Mouse (Mus musculus): ENCODE measurements around the gene Gm9736. TPM values are rescaled to one million over a fixed set of nuclear protein-coding genes. Genes with fewer than 3 reads are reported as not detected.
"Not testable (repeated sequence)": the region's sequence is repeated elsewhere in the genome, so short reads cannot be mapped to it uniquely, and the experiment has no call there.

The Gm9736 gene
- not detected in 2 replicates for polyA plus RNA-seq (2012; rRNA removed)

DNA sequence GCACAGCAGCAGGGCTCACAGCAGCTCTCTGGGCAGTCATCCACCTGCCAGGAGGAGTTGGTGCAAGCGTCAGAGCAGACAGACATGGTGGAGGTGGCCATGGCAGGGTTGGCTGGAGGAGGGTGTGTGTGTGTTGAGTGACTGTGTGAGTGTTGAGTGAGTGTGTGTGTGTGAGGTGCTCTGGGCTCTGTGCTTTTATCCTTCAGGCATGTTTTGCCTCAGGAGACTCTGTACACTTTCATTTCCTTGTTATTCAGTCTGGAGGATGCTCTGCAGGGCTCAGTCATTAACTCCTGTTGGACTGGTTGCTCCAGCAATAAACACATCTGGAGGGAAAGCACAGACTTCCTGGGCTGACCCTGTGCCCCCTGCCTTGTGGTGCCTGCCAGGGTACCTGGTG is at the start of gene Gm9736:
Gene Gm9736 (minus strand): TSS at position 101 of the 400 bp plus-strand sequence.
- H3K27me3 ChIP-seq (ENCODE audit: control insufficient read depth, insufficient read depth, low read length); H3K36me3 ChIP-seq (ENCODE audit: control insufficient read depth, insufficient read depth, low read length); H3K27ac ChIP-seq (ENCODE audit: insufficient read depth, low read depth, low read length); H3K4me1 ChIP-seq (ENCODE audit: control insufficient read depth, insufficient read depth, insufficient read length, low read length); H3K4me3 ChIP-seq (ENCODE audit: low read depth, low read length): not testable (repeated sequence)
- WGBS = 60% methylated on average over 1 of the region's 1 CpGs

DNA sequence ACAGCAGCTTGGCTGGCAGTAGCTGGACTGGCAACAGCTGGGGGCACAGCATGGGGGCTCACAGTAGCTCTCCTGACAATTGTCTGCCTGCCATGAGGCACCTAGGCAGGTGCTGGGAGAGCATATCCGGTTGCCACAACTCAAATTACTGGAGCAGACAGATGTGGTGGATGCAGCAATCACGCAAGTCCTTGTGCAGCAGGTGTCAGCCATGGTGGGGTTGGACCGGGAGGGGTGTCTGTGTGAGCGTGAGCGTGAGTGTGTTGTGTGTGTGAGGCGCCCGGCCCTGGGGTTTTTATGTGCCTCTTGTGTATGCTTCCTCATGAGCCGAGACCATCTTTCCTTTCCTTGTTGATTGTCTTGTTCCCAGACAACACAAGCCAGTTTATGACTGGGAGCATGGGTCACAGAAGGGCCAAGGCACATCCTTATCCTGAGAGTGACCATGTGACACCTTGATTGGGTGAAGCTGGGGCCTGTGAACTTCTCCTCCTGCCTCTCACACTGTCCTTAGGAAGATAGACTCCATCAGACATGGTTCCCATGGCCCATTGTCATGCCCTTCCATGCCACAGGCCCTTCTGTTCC is 47.9 kb upstream of the Gm9736 start, which contains the start of gene Gm19668:
Gene Gm19668 (minus strand): TSS at position 213 of the 588 bp plus-strand sequence.
- no peak within 1 kb of the TSS for H3K27ac ChIP-seq (ENCODE audit: insufficient read depth, low read depth, low read length)
- H3K4me1 ChIP-seq (ENCODE audit: control insufficient read depth, insufficient read depth, insufficient read length, low read length) = peaks cover 3% of the 10 kb centered on the region; the same call in 1 of the 2 replicates
- 46% methylated on average over 8 of the region's 8 CpGs for WGBS
- TF ChIP-seq POLR2A (IDR thresholded peaks at IDR 0.05; ENCODE audit: low read depth, low read length) (no peak), CTCF (IDR thresholded peaks at IDR 0.05; ENCODE audit: extremely low read depth, insufficient read length, insufficient replicate concordance, low read depth, low read length) (no peak)
- H3K4me3 ChIP-seq (ENCODE audit: low read depth, low read length) = no peak within 1 kb of the TSS
- H3K36me3 ChIP-seq (ENCODE audit: control insufficient read depth, insufficient read depth, low read length) = no peaks in the 10 kb centered on the region
- no peaks in the 10 kb centered on the region for H3K27me3 ChIP-seq (ENCODE audit: control insufficient read depth, insufficient read depth, low read length)

DNA sequence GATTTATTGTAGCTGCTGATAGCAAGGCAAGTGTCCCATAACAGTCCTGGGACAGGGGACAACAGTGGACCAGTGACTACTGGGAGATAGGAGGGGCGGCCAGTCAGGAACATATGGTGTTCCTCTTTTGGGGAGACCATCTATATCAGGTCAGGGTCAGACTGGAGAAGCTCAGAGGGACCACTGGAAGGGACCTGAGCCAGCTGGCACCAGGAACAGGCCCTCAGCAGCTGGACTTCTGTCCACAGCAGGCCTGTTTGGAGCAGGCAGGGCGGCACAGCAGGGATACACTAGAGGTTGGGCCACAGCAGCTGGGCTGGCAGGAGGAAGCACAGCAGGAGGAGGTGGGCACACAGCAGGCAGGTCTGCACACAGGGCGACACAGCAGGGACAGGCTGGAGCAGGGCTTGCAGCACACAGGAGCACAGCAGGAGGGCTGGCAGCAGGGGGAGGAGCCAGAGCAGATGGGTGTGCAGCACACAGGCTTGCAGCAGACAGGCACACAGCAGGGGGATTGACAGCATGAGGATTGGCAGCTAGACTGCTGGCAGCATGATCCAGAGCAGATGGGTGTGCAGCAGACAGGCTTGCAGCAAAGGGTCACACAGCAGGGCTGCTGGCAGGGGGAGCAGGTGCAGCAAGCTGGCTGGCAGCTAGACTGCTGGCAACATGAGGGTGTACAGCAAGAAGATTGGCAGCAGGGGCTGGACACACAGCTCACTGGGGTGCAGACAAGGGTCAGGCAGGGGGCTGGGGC is 47.2 kb upstream of the Gm9736 start:
- not testable (repeated sequence) for H3K4me1 ChIP-seq (ENCODE audit: control insufficient read depth, insufficient read depth, insufficient read length, low read length); H3K27ac ChIP-seq (ENCODE audit: insufficient read depth, low read depth, low read length); H3K27me3 ChIP-seq (ENCODE audit: control insufficient read depth, insufficient read depth, low read length); H3K36me3 ChIP-seq (ENCODE audit: control insufficient read depth, insufficient read depth, low read length); H3K4me3 ChIP-seq (ENCODE audit: low read depth, low read length)
- WGBS = 60% methylated on average over 3 of the region's 3 CpGs

DNA sequence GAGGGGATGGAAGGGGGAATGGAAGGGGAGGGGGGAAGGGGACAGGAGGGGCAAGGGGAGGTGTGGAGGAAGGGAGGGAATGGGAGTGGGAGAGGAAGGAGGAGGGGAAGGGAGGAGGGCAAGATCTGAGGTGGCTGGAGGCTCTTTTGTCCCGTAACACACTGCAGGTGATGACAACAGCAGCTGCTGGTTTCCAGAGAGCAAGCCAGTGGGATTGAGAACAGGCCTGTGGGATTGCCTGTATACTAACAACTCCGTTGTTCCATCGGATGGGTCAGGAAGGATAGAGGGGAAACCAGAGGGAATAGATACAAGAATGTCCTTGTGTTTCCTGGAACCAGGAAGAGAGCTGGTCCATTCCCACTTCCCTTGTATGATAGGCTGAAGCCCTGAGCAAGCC is 46.5 kb upstream of the Gm9736 start:
- WGBS = 50% methylated on average over 3 of the region's 3 CpGs
- no peak for TF ChIP-seq POLR2A (IDR thresholded peaks at IDR 0.05; ENCODE audit: low read depth, low read length)
- no peak for TF ChIP-seq CTCF (IDR thresholded peaks at IDR 0.05; ENCODE audit: extremely low read depth, insufficient read length, insufficient replicate concordance, low read depth, low read length)

DNA sequence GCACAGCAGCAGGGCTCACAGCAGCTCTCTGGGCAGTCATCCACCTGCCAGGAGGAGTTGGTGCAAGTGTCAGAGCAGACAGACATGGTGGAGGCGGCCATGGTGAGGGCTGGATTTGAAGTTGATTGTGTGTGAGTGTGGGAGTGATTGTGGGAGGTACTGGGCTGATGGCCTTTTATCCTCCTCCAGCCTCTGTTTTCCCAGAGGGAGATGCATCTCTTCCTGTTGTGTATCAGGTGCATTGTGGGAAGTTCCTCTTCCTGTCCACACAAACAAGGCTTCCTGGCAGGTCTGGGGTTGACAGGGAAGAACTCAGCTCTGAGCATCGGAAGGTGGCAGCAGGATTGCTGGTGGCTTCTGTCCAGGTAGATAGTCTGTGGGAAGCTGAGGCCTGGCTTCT is 43.8 kb upstream of the Gm9736 start, which contains the start of gene Gm9639:
Gene Gm9639 (minus strand): TSS at position 101 of the 400 bp plus-strand sequence.
- Histone ChIP-seq H3K27me3 (ENCODE audit: control insufficient read depth, insufficient read depth, low read length) (no peaks in the 10 kb centered on the region), H3K4me3 (ENCODE audit: low read depth, low read length) (no peak within 1 kb of the TSS), H3K27ac (ENCODE audit: insufficient read depth, low read depth, low read length) (no peak within 1 kb of the TSS), H3K4me1 (ENCODE audit: control insufficient read depth, insufficient read depth, insufficient read length, low read length) (peaks cover 3% of the 10 kb centered on the region; the same call in 1 of the 2 replicates), H3K36me3 (ENCODE audit: control insufficient read depth, insufficient read depth, low read length) (no peaks in the 10 kb centered on the region)
- 65% methylated on average over 2 of the region's 2 CpGs for WGBS
- TF ChIP-seq CTCF (IDR thresholded peaks at IDR 0.05; ENCODE audit: extremely low read depth, insufficient read length, insufficient replicate concordance, low read depth, low read length) (no peak), POLR2A (IDR thresholded peaks at IDR 0.05; ENCODE audit: low read depth, low read length) (no peak)

More for the DNA sequence above, 46.5 kb upstream of the Gm9736 start:
- Histone ChIP-seq H3K27ac (ENCODE audit: insufficient read depth, low read depth, low read length) (no peak overlapping the region), H3K4me3 (ENCODE audit: low read depth, low read length) (no peak overlapping the region), H3K27me3 (ENCODE audit: control insufficient read depth, insufficient read depth, low read length) (no peaks in the 10 kb centered on the region), H3K36me3 (ENCODE audit: control insufficient read depth, insufficient read depth, low read length) (no peaks in the 10 kb centered on the region), H3K4me1 (ENCODE audit: control insufficient read depth, insufficient read depth, insufficient read length, low read length) (peaks cover 3% of the 10 kb centered on the region; the same call in 1 of the 2 replicates)

DNA sequence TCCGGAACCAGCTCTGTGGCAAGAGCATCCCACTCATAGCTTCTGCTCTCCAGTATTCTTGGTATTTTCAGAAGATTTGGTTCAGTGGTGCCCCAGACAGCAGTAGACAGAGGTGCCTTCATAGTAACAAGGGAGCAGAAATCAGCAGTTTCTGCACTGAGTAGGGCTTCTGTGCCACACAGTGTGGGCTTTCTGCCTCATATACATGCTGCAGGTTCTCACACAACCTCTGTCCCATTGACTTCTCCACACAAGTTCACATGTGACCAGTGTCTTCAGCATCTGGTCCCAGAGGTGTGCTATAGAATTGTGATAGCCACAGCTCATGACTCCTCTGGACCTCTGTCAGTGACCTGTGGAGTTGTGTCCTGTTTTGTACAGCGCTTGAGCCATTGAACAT is 37.5 kb upstream of the Gm9736 start:
- no peak overlapping the region for H3K27ac ChIP-seq (ENCODE audit: insufficient read depth, low read depth, low read length)
- H3K4me3 ChIP-seq (ENCODE audit: low read depth, low read length) = no peak overlapping the region
- TF ChIP-seq CTCF (IDR thresholded peaks at IDR 0.05; ENCODE audit: extremely low read depth, insufficient read length, insufficient replicate concordance, low read depth, low read length) = no peak
- TF ChIP-seq POLR2A (IDR thresholded peaks at IDR 0.05; ENCODE audit: low read depth, low read length) = no peak
- no peaks in the 10 kb centered on the region for H3K27me3 ChIP-seq (ENCODE audit: control insufficient read depth, insufficient read depth, low read length)
- WGBS = 74% methylated on average over 2 of the region's 2 CpGs
- no peaks in the 10 kb centered on the region for H3K4me1 ChIP-seq (ENCODE audit: control insufficient read depth, insufficient read depth, insufficient read length, low read length)
- H3K36me3 ChIP-seq (ENCODE audit: control insufficient read depth, insufficient read depth, low read length) = no peaks in the 10 kb centered on the region

DNA sequence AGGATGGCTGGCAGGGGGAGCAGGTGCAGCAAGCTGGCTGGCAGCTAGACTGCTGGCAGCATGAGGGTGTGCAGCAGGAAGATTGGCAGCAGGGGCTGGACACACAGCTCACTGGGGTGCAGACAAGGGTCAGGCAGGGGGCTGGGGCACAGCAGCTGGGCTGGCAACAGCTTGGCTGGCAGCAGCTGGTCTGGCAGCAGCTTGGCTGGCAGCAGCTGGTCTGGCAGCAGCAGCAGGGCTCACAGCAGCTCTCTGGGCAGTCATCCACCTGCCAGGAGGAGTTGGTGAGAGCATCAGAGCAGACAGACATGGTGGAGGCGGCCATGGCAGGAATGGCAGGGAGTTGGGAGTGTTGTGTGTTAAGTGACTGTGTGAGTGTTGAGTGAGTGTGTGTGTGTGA is 36.7 kb upstream of the Gm9736 start, which contains the start of gene Gm7137:
Gene Gm7137 (minus strand): TSS at position 325 of the 400 bp plus-strand sequence.
- not testable (repeated sequence) for H3K4me3 ChIP-seq (ENCODE audit: low read depth, low read length)
- 60% methylated on average over 1 of the region's 1 CpGs for WGBS

DNA sequence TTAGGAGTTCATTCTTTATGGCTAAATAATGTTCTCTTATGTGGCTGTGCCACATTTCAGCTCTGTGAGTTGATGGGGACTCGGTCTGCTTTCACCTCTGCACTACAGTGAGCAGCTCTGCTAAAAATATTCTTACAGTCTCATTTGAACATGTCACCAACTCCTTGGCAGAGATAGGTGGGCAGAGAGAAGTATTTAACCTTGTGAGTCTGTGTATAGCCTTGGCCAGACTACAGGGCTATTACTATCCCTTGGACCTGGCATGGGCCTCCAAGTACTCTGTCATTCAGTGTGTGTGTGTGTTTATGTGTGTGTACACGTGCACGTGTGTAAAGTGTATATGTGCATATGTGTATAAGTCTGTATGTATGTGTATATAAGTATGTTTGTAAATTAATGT is 32.2 kb upstream of the Gm9736 start:
- not testable (repeated sequence) for H3K27me3 ChIP-seq (ENCODE audit: control insufficient read depth, insufficient read depth, low read length); H3K27ac ChIP-seq (ENCODE audit: insufficient read depth, low read depth, low read length); H3K4me1 ChIP-seq (ENCODE audit: control insufficient read depth, insufficient read depth, insufficient read length, low read length); H3K36me3 ChIP-seq (ENCODE audit: control insufficient read depth, insufficient read depth, low read length); H3K4me3 ChIP-seq (ENCODE audit: low read depth, low read length)
- 91% methylated on average over 2 of the region's 3 CpGs for WGBS

More for the DNA sequence above, 36.7 kb upstream of the Gm9736 start, which contains the start of gene Gm7137:
- H3K27ac ChIP-seq (ENCODE audit: insufficient read depth, low read depth, low read length); H3K27me3 ChIP-seq (ENCODE audit: control insufficient read depth, insufficient read depth, low read length); H3K36me3 ChIP-seq (ENCODE audit: control insufficient read depth, insufficient read depth, low read length); H3K4me1 ChIP-seq (ENCODE audit: control insufficient read depth, insufficient read depth, insufficient read length, low read length): not testable (repeated sequence)

DNA sequence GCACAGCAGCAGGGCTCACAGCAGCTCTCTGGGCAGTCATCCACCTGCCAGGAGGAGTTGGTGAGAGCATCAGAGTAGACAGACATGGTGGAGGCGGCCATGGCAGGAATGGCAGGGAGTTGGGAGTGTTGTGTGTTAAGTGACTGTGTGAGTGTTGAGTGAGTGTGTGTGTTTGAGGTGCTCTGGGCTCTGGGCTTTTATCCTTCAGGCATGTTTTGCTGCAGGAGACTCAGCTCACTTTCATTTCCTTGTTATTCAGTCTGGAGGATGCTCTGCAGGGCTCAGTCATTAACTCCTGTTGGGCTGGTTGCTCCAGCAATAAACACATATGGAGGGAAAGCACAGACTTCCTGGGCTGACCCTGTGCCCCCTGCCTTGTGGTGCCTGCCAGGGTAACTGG is 31.3 kb upstream of the Gm9736 start, which contains the start of gene Gm3250:
Gene Gm3250 (minus strand): TSS at position 101 of the 400 bp plus-strand sequence.
- WGBS = 50% methylated on average over 1 of the region's 1 CpGs
- not testable (repeated sequence) for H3K36me3 ChIP-seq (ENCODE audit: control insufficient read depth, insufficient read depth, low read length); H3K27me3 ChIP-seq (ENCODE audit: control insufficient read depth, insufficient read depth, low read length); H3K4me1 ChIP-seq (ENCODE audit: control insufficient read depth, insufficient read depth, insufficient read length, low read length); H3K27ac ChIP-seq (ENCODE audit: insufficient read depth, low read depth, low read length); H3K4me3 ChIP-seq (ENCODE audit: low read depth, low read length)

DNA sequence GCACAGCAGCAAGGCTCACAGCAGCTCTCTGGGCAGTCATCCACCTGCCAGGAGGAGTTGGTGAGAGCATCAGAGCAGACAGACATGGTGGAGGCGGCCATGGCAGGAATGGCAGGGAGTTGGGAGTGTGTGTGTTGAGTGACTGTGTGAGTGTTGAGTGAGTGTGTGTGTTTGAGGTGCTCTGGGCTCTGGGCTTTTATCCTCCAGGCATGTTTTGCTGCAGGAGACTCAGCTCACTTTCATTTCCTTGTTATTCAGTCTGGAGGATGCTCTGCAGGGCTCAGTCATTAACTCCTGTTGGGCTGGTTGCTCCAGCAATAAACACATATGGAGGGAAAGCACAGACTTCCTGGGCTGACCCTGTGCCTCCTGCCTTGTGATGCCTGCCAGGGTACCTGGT is 25.7 kb upstream of the Gm9736 start, which contains the start of gene Gm7138:
Gene Gm7138 (minus strand): TSS at position 101 of the 400 bp plus-strand sequence.
- H3K27ac ChIP-seq (ENCODE audit: insufficient read depth, low read depth, low read length); H3K27me3 ChIP-seq (ENCODE audit: control insufficient read depth, insufficient read depth, low read length); H3K36me3 ChIP-seq (ENCODE audit: control insufficient read depth, insufficient read depth, low read length); H3K4me3 ChIP-seq (ENCODE audit: low read depth, low read length); H3K4me1 ChIP-seq (ENCODE audit: control insufficient read depth, insufficient read depth, insufficient read length, low read length): not testable (repeated sequence)
- WGBS = 20% methylated on average over 1 of the region's 1 CpGs
